Mouse (Mus musculus) spleen, adult 2 months (tissue): Measurements from ENCODE around the gene Gm11639. TPM values are rescaled to one million over a fixed set of nuclear protein-coding genes. Genes with fewer than 3 reads are reported as not detected.

Source experiments
- DNase-seq, 2 experiments: peaks; one replicate each; pipeline versions ENCODE4 v3.0.0 to v3.0.0-alpha.2; 2012 to 2021; ENCODE audit warnings: low spot score in 2 of 2, low read depth in 1 of 2
- H3K27ac ChIP-seq: fragments of 200-500 bp; 2 replicates; pipeline ENCODE4 v1.5.1; 2012; ENCODE audit warnings: low read length, inconsistent platforms; ENCODE audit not compliant: insufficient read depth
- H3K27me3 ChIP-seq: fragments of 200-500 bp; 2 replicates; pipeline ENCODE4 v1.6.1; 2012; ENCODE audit warnings: mild to moderate bottlenecking, moderate library complexity, low read length, inconsistent platforms; ENCODE audit not compliant: control insufficient read depth, insufficient read depth
- H3K36me3 ChIP-seq: fragments of 200-500 bp; 2 replicates; pipeline ENCODE4 v1.6.1; 2012; ENCODE audit warnings: mild to moderate bottlenecking, low read length, inconsistent platforms; ENCODE audit not compliant: control insufficient read depth, insufficient read depth
- H3K4me1 ChIP-seq: fragments of 200-500 bp; 2 replicates; pipeline ENCODE4 v1.6.1; 2011; ENCODE audit warnings: inconsistent platforms; ENCODE audit not compliant: control insufficient read depth, insufficient read depth, insufficient read length
- H3K4me3 ChIP-seq: fragments of 200-500 bp; 2 replicates; pipeline ENCODE4 v1.5.1; 2011; ENCODE audit warnings: mild to moderate bottlenecking, inconsistent platforms; ENCODE audit not compliant: insufficient read depth, insufficient read length; ENCODE audit errors: extremely low read depth
- CTCF ChIP-seq: fragments of 200-500 bp; IDR thresholded peaks from 2 replicates; pipeline ENCODE4 v1.5.1; 2011; ENCODE audit warnings: mild to moderate bottlenecking, inconsistent platforms; ENCODE audit not compliant: insufficient read depth, insufficient read length, insufficient replicate concordance; ENCODE audit errors: extremely low read depth
- POLR2A ChIP-seq: fragments of 200-500 bp; IDR thresholded peaks from 2 replicates; pipeline ENCODE4 v1.6.1; 2011; ENCODE audit warnings: low read depth, low read length, inconsistent platforms
- WGBS: fragments of 180-500 bp; shearing (Covaris S2); methylation state at CpG from one replicate; pipeline ENCODE4 v1.1.7; 2018; 5-methylcytosine and 5-hydroxymethylcytosine counted together
- polyA plus RNA-seq: library from polyadenylated mRNA; depleted of rRNA; stranded (reverse); fragments of >200 nt; gene quantifications from 2 replicates; pipeline ENCODE4 v1.2.3, GENCODE M21; 2012; rRNA removed

Gene Gm11639
- polyA plus RNA-seq, 1 experiment, result not detected

- Histone ChIP-seq H3K4me1 (peaks cover 1% of the 10 kb centered on the region; the same call in 1 of the 2 replicates), H3K27me3 (no peaks in the 10 kb centered on the region), H3K4me3 (no peak overlapping the region), H3K36me3 (no peaks in the 10 kb centered on the region), H3K27ac (no peak overlapping the region)
- no peak for DNase-seq
- no peak for TF ChIP-seq CTCF
- TF ChIP-seq POLR2A, result no peak
- WGBS, result 78% methylated on average over 19 of the region's 19 CpGs
These were observed 471.3 kb downstream of the Gm11639 start for GRCm38 (mm10) chr11:105156748-105157267.

DNA sequence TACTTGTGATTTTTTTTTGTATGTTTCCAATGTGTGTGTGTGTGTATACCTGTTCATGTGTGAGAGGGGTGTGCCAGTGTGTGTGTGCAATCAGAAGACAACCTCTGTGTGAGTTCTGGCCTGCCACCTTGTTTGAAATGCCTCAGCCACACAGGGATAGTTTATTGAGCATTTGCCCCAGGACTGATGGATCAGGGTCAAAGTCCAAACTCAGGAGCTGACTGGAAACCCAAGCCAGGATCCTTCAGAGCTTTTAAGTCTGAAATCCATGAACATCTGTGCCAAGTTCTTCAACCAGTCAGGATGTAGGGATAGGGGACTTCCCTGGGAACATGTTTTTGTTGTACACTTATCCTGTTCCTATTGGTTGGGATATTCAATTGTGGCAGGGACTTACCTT lies 472.5 kb downstream of the Gm11639 start:
- DNase-seq, result no peak
- H3K27ac ChIP-seq, result no peak overlapping the region
- TF ChIP-seq CTCF, result no peak
- no peak for TF ChIP-seq POLR2A
- no peak overlapping the region for H3K4me3 ChIP-seq
- H3K27me3 ChIP-seq, result no peaks in the 10 kb centered on the region
- no peaks in the 10 kb centered on the region for H3K4me1 ChIP-seq
- H3K36me3 ChIP-seq, result no peaks in the 10 kb centered on the region

GRCm38 (mm10) chr11:105159673-105160360 lies 474.3 kb downstream of the Gm11639 start:
- Histone ChIP-seq H3K36me3 (no peaks in the 10 kb centered on the region), H3K27me3 (no peaks in the 10 kb centered on the region), H3K4me1 (no peaks in the 10 kb centered on the region), H3K4me3 (no peak overlapping the region), H3K27ac (no peak overlapping the region)
- 80% methylated on average over 6 of the region's 6 CpGs for WGBS
- DNase-seq, result no peak
- TF ChIP-seq POLR2A (no peak), CTCF (no peak)

GRCm38 (mm10) chr11:105161411-105161810 lies 475.9 kb downstream of the Gm11639 start:
- 90% methylated on average over 2 of the region's 2 CpGs for WGBS
- no peak overlapping the region for H3K4me3 ChIP-seq
- no peak overlapping the region for H3K27ac ChIP-seq
- TF ChIP-seq POLR2A, result no peak
- no peak for TF ChIP-seq CTCF
- no peaks in the 10 kb centered on the region for H3K36me3 ChIP-seq
- H3K4me1 ChIP-seq, result no peaks in the 10 kb centered on the region
- no peaks in the 10 kb centered on the region for H3K27me3 ChIP-seq
- DNase-seq, result no peak

DNA sequence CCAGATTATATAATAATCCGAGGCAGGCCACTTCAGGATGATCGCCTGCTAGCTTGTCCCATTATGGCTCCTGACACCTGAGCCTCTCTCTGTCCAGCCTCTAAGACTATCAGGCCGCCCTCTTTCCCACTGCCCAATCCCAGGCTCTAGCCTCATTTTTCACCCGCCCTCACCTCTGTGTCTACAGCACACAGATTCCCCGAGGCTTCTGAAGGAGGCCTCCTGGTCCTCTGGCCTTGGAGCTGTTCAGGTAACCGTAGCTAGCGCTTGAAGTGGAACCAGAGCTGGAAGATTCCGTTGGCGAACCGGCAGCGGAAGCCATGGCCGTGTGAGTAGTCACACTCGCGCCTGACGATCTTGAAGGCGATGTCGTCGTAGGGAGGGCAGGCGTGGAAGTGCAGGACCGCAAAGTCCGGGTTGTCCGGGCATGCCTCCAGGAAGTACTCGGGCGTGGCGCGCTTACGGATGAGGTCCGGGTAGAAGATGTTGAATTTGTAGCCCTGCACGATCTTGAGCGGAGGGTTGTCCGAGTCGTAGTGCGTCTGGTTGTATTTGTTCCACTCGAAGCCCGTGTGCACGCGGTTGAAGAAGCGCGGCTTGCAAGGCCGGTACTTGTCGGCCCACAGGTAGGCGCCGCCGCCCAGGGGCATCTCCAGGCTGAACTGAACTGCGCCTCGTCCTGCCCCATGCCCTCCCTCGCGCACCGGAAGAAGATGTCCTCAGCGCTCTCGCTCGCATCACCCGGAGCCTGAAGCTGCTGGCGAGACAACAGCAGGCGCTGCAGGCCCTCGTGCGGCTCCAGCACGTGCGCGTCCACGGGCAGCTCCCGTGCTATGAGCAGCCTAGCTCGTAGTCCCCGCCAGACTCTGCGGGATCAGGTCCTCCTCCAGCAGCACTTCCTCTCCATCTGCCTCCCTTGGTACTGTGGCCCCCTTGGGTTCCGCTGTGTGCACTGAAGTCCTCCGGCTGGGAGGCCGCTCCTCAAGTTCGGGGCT lies 479.3 kb downstream of the Gm11639 start:
- DNase-seq, result no peak
- H3K4me3 ChIP-seq, result no peak overlapping the region
- no peaks in the 10 kb centered on the region for H3K4me1 ChIP-seq
- whole genome bisulfite sequencing, result 90% methylated on average over 69 of the region's 69 CpGs
- H3K27ac ChIP-seq, result no peak overlapping the region
- H3K36me3 ChIP-seq, result no peaks in the 10 kb centered on the region
- H3K27me3 ChIP-seq, result no peaks in the 10 kb centered on the region
- TF ChIP-seq CTCF (no peak), POLR2A (no peak)

- TF ChIP-seq CTCF (no peak), POLR2A (no peak)
- H3K36me3 ChIP-seq, result no peaks in the 10 kb centered on the region
- WGBS, result 89% methylated on average over 10 of the region's 10 CpGs
- H3K27ac ChIP-seq, result no peak overlapping the region
- no peaks in the 10 kb centered on the region for H3K4me1 ChIP-seq
- no peak for DNase-seq
- H3K27me3 ChIP-seq, result no peaks in the 10 kb centered on the region
- no peak overlapping the region for H3K4me3 ChIP-seq
These were observed 481.3 kb downstream of the Gm11639 start for GRCm38 (mm10) chr11:105166780-105167179.

Other genes with a start within 250 kb of the Gm11639 start
- 93.0 and 120 TPM in 2 replicates for gene Kansl1, start 216.8 kb upstream of the Gm11639 start, polyA plus RNA-seq
- 3.2 and 3.4 TPM in 2 replicates for gene Cdc27, start 135.1 kb upstream of the Gm11639 start, polyA plus RNA-seq
- gene Myl4, start 135.0 kb upstream of the Gm11639 start, polyA plus RNA-seq, result 10.5 and 12.0 TPM in 2 replicates
- gene Itgb3, start 77.7 kb upstream of the Gm11639 start, polyA plus RNA-seq, result 25.6 and 29.1 TPM in 2 replicates